7 mouse cellular contexts compared by ENCODE assay signal in the genomic region with DNA sequence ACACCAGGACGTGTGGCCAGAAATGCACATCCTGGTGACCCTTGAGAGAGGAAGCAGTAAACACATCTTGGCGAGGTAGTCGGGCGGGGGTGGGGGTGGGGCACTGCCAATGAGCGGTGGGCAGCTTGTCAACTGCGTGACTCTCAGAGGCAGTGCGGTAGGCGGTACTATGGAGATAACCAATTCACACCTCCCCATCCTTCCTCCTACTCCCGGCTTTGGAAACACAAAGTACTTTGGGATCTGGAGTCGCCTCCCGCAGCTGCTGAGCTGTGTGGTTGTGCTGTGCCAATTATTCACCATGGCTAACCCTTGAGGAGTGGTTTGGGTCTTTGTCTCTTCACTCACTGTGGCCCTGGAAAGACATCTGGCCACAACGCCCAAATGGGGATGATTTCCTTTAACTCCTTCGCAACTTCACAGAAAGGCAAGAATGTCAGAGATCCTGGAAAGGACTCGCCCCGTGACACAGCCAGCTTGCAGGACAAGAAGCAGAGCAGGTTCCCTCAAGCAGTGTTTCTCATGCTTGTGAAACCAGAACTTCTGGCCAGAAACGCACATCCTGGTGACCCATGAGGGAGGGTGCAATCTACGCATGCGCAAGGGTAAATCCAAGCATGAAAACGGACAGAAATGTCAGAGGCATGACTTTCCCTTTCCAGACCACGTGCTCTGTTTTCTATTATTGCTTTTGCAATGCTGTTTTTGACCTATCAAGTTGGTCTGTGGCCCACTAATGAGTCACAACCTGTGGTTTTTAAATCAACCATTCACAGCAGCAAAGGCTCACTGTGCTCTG. TPM values are rescaled to one million over a fixed set of nuclear protein-coding genes. Genes with fewer than 3 reads are reported as not detected.
DNase-seq lines count a peak whose midpoint lies in the region; ATAC-seq lines count a peak whose summit lies in the region.

No protein-coding gene starts in this region.

- no peak overlapping the region for H3K9ac ChIP-seq in embryonic facial prominence, embryonic 15.5 days
- H3K9ac ChIP-seq in limb, embryonic 13.5 days, result no peak overlapping the region; the same call in 1 of the 2 replicates
- H3K9ac ChIP-seq in midbrain, embryonic 16.5 days (ENCODE audit: low read depth, low read length), result no peak overlapping the region
- no peak overlapping the region for H3K9ac ChIP-seq in stomach, embryonic 14.5 days (replicated peaks; ENCODE audit: low read depth, low read length)

- no peaks in the 10 kb centered on the region for H3K27me3 ChIP-seq in embryonic facial prominence, embryonic 15.5 days
- H3K27me3 ChIP-seq in limb, embryonic 13.5 days, result peaks cover 8% of the 10 kb centered on the region; the same call in 1 of the 2 replicates
- no peaks in the 10 kb centered on the region for H3K27me3 ChIP-seq in midbrain, embryonic 16.5 days (ENCODE audit: control insufficient read depth, insufficient read depth, low read depth, low read length)
- no peaks in the 10 kb centered on the region for H3K27me3 ChIP-seq in stomach, embryonic 14.5 days (ENCODE audit: control insufficient read depth, insufficient read depth, low read length)

- peak; percentile 32; the same call in 1 of the 2 replicates for ATAC-seq in embryonic facial prominence, embryonic 15.5 days (ENCODE audit: insufficient number of reproducible peaks, low FRiP score, low TSS enrichment, low read depth)
- ATAC-seq in limb, embryonic 13.5 days (ENCODE audit: low FRiP score, low read depth), result no peak
- ATAC-seq in midbrain, embryonic 16.5 days, result no peak
- ATAC-seq in stomach, embryonic 14.5 days (ENCODE audit: insufficient number of reproducible peaks, insufficient read depth, low FRiP score, low read depth), result no peak

- DNase-seq in adipocyte (ENCODE audit: low spot score), result peak; percentile 99
- peak; percentile 93 to 94 for DNase-seq in heart, adult 9 months (ENCODE audit: low spot score in 2 of 2)
- DNase-seq in kidney, adult 8-10 months, result peak; percentile 79 to 82

- 18% methylated on average over 20 of the region's 20 CpGs for WGBS in embryonic facial prominence, embryonic 15.5 days
- 8% methylated on average over 20 of the region's 20 CpGs for WGBS in limb, embryonic 13.5 days
- WGBS in midbrain, embryonic 16.5 days, result 38% methylated on average over 20 of the region's 20 CpGs
- 13% methylated on average over 20 of the region's 20 CpGs for WGBS in stomach, embryonic 14.5 days

- no peaks in the 10 kb centered on the region for H3K36me3 ChIP-seq in embryonic facial prominence, embryonic 15.5 days
- no peaks in the 10 kb centered on the region for H3K36me3 ChIP-seq in limb, embryonic 13.5 days
- H3K36me3 ChIP-seq in midbrain, embryonic 16.5 days (ENCODE audit: control insufficient read depth, insufficient read depth, low read length), result no peaks in the 10 kb centered on the region
- no peaks in the 10 kb centered on the region for H3K36me3 ChIP-seq in stomach, embryonic 14.5 days (ENCODE audit: control insufficient read depth, insufficient read depth, low read length)

- peak overlapping the region; percentile 53 for H3K27ac ChIP-seq in embryonic facial prominence, embryonic 15.5 days (replicated peaks)
- H3K27ac ChIP-seq in limb, embryonic 13.5 days, result no peak overlapping the region
- H3K27ac ChIP-seq in midbrain, embryonic 16.5 days (ENCODE audit: low read length), result no peak overlapping the region
- H3K27ac ChIP-seq in stomach, embryonic 14.5 days (ENCODE audit: low read length), result no peak overlapping the region

- H3K4me1 ChIP-seq in embryonic facial prominence, embryonic 15.5 days, result peaks cover 33% of the 10 kb centered on the region
- peaks cover 33% of the 10 kb centered on the region for H3K4me1 ChIP-seq in limb, embryonic 13.5 days
- peaks cover 9% of the 10 kb centered on the region for H3K4me1 ChIP-seq in midbrain, embryonic 16.5 days (ENCODE audit: control insufficient read depth, insufficient read depth, low read length)
- peaks cover 15% of the 10 kb centered on the region; the same call in 1 of the 2 replicates for H3K4me1 ChIP-seq in stomach, embryonic 14.5 days (ENCODE audit: control insufficient read depth, insufficient read depth, low read length)

- peak overlapping the region; percentile 19 for H3K4me3 ChIP-seq in embryonic facial prominence, embryonic 15.5 days (replicated peaks)
- H3K4me3 ChIP-seq in limb, embryonic 13.5 days, result peak overlapping the region; percentile 28
- H3K4me3 ChIP-seq in midbrain, embryonic 16.5 days (ENCODE audit: low read depth, low read length), result no peak overlapping the region; the same call in 1 of the 2 replicates
- H3K4me3 ChIP-seq in stomach, embryonic 14.5 days (ENCODE audit: low read depth, low read length), result no peak overlapping the region

- H3K9me3 ChIP-seq in embryonic facial prominence, embryonic 15.5 days (replicated peaks), result no peaks in the 10 kb centered on the region
- no peaks in the 10 kb centered on the region for H3K9me3 ChIP-seq in limb, embryonic 13.5 days
- H3K9me3 ChIP-seq in midbrain, embryonic 16.5 days (replicated peaks; ENCODE audit: control insufficient read depth, low read length, poor library complexity, severe bottlenecking), result no peaks in the 10 kb centered on the region
- H3K9me3 ChIP-seq in stomach, embryonic 14.5 days (ENCODE audit: control insufficient read depth, low read depth, low read length), result no peaks in the 10 kb centered on the region

- H3K4me2 ChIP-seq in embryonic facial prominence, embryonic 15.5 days (replicated peaks), result peak overlapping the region; percentile 39
- peak overlapping the region; percentile 60 for H3K4me2 ChIP-seq in limb, embryonic 13.5 days (replicated peaks)
- H3K4me2 ChIP-seq in midbrain, embryonic 16.5 days (ENCODE audit: low read length), result peak overlapping the region; percentile 43
- H3K4me2 ChIP-seq in stomach, embryonic 14.5 days (replicated peaks; ENCODE audit: low read depth, low read length), result peak overlapping the region; percentile 28; the same call in 1 of the 2 replicates

RNA-seq across cellular contexts. Expression of gene Acap2, which starts 32.7 kb away (rescaled TPM):
- polyA plus RNA-seq in embryonic facial prominence, embryonic 15.5 days (2015; fragmentation: Nextera tagmentation; extraction: Ambion mirVana), result 24.0 and 25.3 TPM in 2 replicates
- 18.6 and 20.9 TPM in 2 replicates for polyA plus RNA-seq in limb, embryonic 13.5 days (2015; fragmentation: Nextera tagmentation; extraction: Ambion mirVana)
- 8.9 and 11.3 TPM in 2 replicates for polyA plus RNA-seq in midbrain, embryonic 16.5 days (2015; fragmentation: Nextera tagmentation; extraction: Ambion mirVana)
- 24.9 and 25.0 TPM in 2 replicates for polyA plus RNA-seq in stomach, embryonic 14.5 days (2014; fragmentation: Nextera tagmentation; extraction: Ambion mirVana)

RNA-seq across cellular contexts. Expression of gene Ppp1r2, which starts 41.3 kb away (rescaled TPM):
- polyA plus RNA-seq in embryonic facial prominence, embryonic 15.5 days (2015; fragmentation: Nextera tagmentation; extraction: Ambion mirVana), result 90.6 and 92.1 TPM in 2 replicates
- 67.3 and 73.6 TPM in 2 replicates for polyA plus RNA-seq in limb, embryonic 13.5 days (2015; fragmentation: Nextera tagmentation; extraction: Ambion mirVana)
- polyA plus RNA-seq in midbrain, embryonic 16.5 days (2015; fragmentation: Nextera tagmentation; extraction: Ambion mirVana), result 90.3 and 92.0 TPM in 2 replicates
- polyA plus RNA-seq in stomach, embryonic 14.5 days (2014; fragmentation: Nextera tagmentation; extraction: Ambion mirVana), result 86.0 and 90.8 TPM in 2 replicates

Comparison
In these comparisons a context has a peak if more than half of its experiments do, and no peak if none do; other contexts are left out.
1. H3K4me3 ChIP-seq: peak in embryonic facial prominence, embryonic 15.5 days (single experiment) and limb, embryonic 13.5 days (single experiment); none in midbrain, embryonic 16.5 days (single experiment) and stomach, embryonic 14.5 days (single experiment).
2. Peak in every context shown above with its lines, with median percentiles within 50 percentile points of each other: DNase-seq and H3K4me2 ChIP-seq.